15 mouse cellular contexts compared by ENCODE assay signal in the genomic region with DNA sequence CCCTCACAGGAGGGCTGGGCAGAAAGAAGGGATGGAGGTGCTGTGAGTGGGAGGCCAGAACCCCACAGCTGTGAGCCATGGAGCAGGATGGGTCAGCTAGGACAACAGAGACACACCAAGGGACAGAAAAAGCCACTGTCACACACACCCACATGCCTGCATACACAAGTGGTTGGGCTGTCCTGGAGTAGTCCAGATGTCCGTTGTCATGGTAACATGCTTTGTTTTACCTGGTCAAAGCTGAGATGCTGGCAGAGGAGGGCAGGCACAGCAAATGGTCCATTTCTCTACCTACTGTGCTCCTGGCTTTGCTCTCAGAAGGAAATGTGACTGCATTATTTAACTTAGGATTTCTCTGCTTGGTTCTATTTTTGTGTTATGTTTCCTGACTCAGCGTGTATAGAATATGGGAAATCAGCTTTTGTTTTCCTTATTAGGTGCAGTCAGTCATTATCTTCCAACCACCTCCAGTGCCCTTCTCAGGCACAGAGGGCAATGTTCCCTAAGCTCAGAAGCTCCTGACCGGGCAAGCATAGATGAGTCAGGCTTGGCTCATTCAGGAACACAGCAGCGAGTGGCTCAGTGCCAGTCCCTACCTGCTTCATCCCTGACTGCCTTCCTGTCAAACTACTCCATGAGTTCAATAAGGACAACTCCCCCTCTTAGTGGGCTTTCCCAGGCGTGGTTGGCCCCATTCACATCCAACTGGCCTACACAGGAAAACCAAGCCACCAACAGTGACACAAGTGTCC.
DNase-seq lines count a peak whose midpoint lies in the region; ATAC-seq lines count a peak whose summit lies in the region.
"Had no signal": no experiment of that assay in that cellular context is flagged by ENCODE, and none has a peak within 500 bp of the region (broad histone marks: within the 10 kb centered on the region; RNA-seq: fewer than 3 reads in every experiment).

No protein-coding gene starts in this region.

- H3K9me3 ChIP-seq in hindbrain, embryonic 16.5 days (ENCODE audit: control insufficient read depth, low read length): no peaks in the 10 kb centered on the region
- H3K9me3 ChIP-seq in hindbrain, embryonic 11.5 days (ENCODE audit: control insufficient read depth, low read length): no peaks in the 10 kb centered on the region
- H3K9me3 ChIP-seq in midbrain, embryonic 12.5 days: no peaks in the 10 kb centered on the region
- no peaks in the 10 kb centered on the region for H3K9me3 ChIP-seq in midbrain, embryonic 10.5 days (replicated peaks)
- H3K9me3 ChIP-seq: limb, embryonic 12.5 days; lung, embryonic 15.5 days had no signal

- ATAC-seq in hindbrain, embryonic 16.5 days: peak; percentile 59
- no peak for ATAC-seq in hindbrain, embryonic 11.5 days (ENCODE audit: low FRiP score)
- ATAC-seq in midbrain, embryonic 12.5 days (ENCODE audit: low FRiP score, low read depth): 0 out of 2 replicates have a peak, but pooled peaks have one; percentile 27
- no peak for ATAC-seq in megakaryocyte-erythroid progenitor cell, adult 5-6 weeks (replicated peaks; ENCODE audit: low FRiP score, low TSS enrichment, poor library complexity, severe bottlenecking)
- ATAC-seq: activated CD4-positive, CD25-positive, alpha-beta regulatory T cell, adult 4 months had no signal

- no peak overlapping the region for H3K4me3 ChIP-seq in hindbrain, embryonic 16.5 days (ENCODE audit: low read length)
- no peak overlapping the region for H3K4me3 ChIP-seq in hindbrain, embryonic 11.5 days (ENCODE audit: low read depth, low read length)
- H3K4me3 ChIP-seq in midbrain, embryonic 12.5 days: no peak overlapping the region
- H3K4me3 ChIP-seq in midbrain, embryonic 10.5 days: no peak overlapping the region
- H3K4me3 ChIP-seq: limb, embryonic 12.5 days; lung, embryonic 15.5 days had no signal

- no peaks in the 10 kb centered on the region for H3K27me3 ChIP-seq in hindbrain, embryonic 16.5 days (replicated peaks; ENCODE audit: control insufficient read depth, insufficient read depth, low read length)
- H3K27me3 ChIP-seq in hindbrain, embryonic 11.5 days (ENCODE audit: control insufficient read depth, insufficient read depth, low read length): no peaks in the 10 kb centered on the region
- no peaks in the 10 kb centered on the region for H3K27me3 ChIP-seq in midbrain, embryonic 12.5 days
- no peaks in the 10 kb centered on the region for H3K27me3 ChIP-seq in midbrain, embryonic 10.5 days (ENCODE audit: low read depth, poor library complexity, severe bottlenecking)
- H3K27me3 ChIP-seq: limb, embryonic 12.5 days; lung, embryonic 15.5 days had no signal

- 74% methylated on average over 5 of the region's 5 CpGs for WGBS in hindbrain, embryonic 16.5 days
- WGBS in hindbrain, embryonic 11.5 days: 77% methylated on average over 5 of the region's 5 CpGs
- 78% methylated on average over 5 of the region's 5 CpGs for WGBS in midbrain, embryonic 12.5 days
- 79% methylated on average over 5 of the region's 5 CpGs for WGBS in midbrain, embryonic 10.5 days

- H3K4me2 ChIP-seq in hindbrain, embryonic 16.5 days (ENCODE audit: low read length): no peak overlapping the region
- H3K4me2 ChIP-seq in hindbrain, embryonic 11.5 days (replicated peaks; ENCODE audit: low read depth, low read length): no peak overlapping the region
- no peak overlapping the region for H3K4me2 ChIP-seq in midbrain, embryonic 12.5 days (replicated peaks)
- H3K4me2 ChIP-seq: limb, embryonic 12.5 days; lung, embryonic 15.5 days had no signal

- H3K36me3 ChIP-seq in hindbrain, embryonic 16.5 days (ENCODE audit: control insufficient read depth, insufficient read depth, low read length): no peaks in the 10 kb centered on the region
- H3K36me3 ChIP-seq in hindbrain, embryonic 11.5 days (ENCODE audit: control insufficient read depth, insufficient read depth, low read length): no peaks in the 10 kb centered on the region
- H3K36me3 ChIP-seq in midbrain, embryonic 12.5 days: 0 out of 2 replicates have a peak, but pooled peaks cover 10% of the 10 kb centered on the region
- peaks cover 18% of the 10 kb centered on the region for H3K36me3 ChIP-seq in midbrain, embryonic 10.5 days
- H3K36me3 ChIP-seq: lung, embryonic 15.5 days had no signal

- H3K27ac ChIP-seq in hindbrain, embryonic 16.5 days (ENCODE audit: low read depth, low read length): no peak overlapping the region
- H3K27ac ChIP-seq in hindbrain, embryonic 11.5 days (ENCODE audit: low read depth, low read length): no peak overlapping the region
- H3K27ac ChIP-seq in midbrain, embryonic 12.5 days (replicated peaks): no peak overlapping the region
- no peak overlapping the region for H3K27ac ChIP-seq in midbrain, embryonic 10.5 days (replicated peaks)
- H3K27ac ChIP-seq: kidney, postnatal 0 days; limb, embryonic 12.5 days; lung, embryonic 15.5 days had no signal

- no peak overlapping the region for H3K9ac ChIP-seq in hindbrain, embryonic 16.5 days (ENCODE audit: low read depth, low read length)
- H3K9ac ChIP-seq in hindbrain, embryonic 11.5 days (ENCODE audit: low read depth, low read length): no peak overlapping the region
- H3K9ac ChIP-seq in midbrain, embryonic 12.5 days (replicated peaks): no peak overlapping the region
- H3K9ac ChIP-seq: limb, embryonic 12.5 days; lung, embryonic 15.5 days had no signal

- peaks cover 4% of the 10 kb centered on the region for H3K4me1 ChIP-seq in hindbrain, embryonic 16.5 days (ENCODE audit: control insufficient read depth, insufficient read depth, low read depth, low read length)
- no peaks in the 10 kb centered on the region for H3K4me1 ChIP-seq in hindbrain, embryonic 11.5 days (replicated peaks; ENCODE audit: control insufficient read depth, insufficient read depth, low read length)
- H3K4me1 ChIP-seq in midbrain, embryonic 12.5 days: peaks cover 15% of the 10 kb centered on the region
- peaks cover 14% of the 10 kb centered on the region for H3K4me1 ChIP-seq in midbrain, embryonic 10.5 days
- H3K4me1 ChIP-seq: lung, embryonic 15.5 days had no signal

- DNase-seq in hindbrain, embryonic 11.5 days (ENCODE audit: low spot score): no peak
- no peak for DNase-seq in midbrain, embryonic 10.5 days (ENCODE audit: low spot score)
- peak; percentile 75 for DNase-seq in cerebellum, adult 11-12 months
- DNase-seq in mesoderm, embryonic 11.5 days (ENCODE audit: low read depth, low spot score): peak; percentile 34
- DNase-seq in adrenal gland, adult 2 months: no peak
- DNase-seq: gastrocnemius, postnatal 36 days; right cerebral cortex, postnatal 4 days; thymus, adult 2 months had no signal

Comparison
In these comparisons a context has a peak if more than half of its experiments do, and no peak if none do; other contexts are left out.
1. ATAC-seq: peak in hindbrain, embryonic 16.5 days (single experiment) and midbrain, embryonic 12.5 days (single experiment); none in hindbrain, embryonic 11.5 days (single experiment) and megakaryocyte-erythroid progenitor cell, adult 5-6 weeks (single experiment).
2. DNase-seq: peak in cerebellum, adult 11-12 months (single experiment) and mesoderm, embryonic 11.5 days (single experiment); none in hindbrain, embryonic 11.5 days (single experiment), midbrain, embryonic 10.5 days (single experiment) and adrenal gland, adult 2 months (single experiment).